Mouse (Mus musculus): ENCODE results near the gene Atp1a2. TPM values are rescaled to one million over a fixed set of nuclear protein-coding genes. Genes with fewer than 3 reads are reported as not detected.
A peak's percentile ranks its signal among the peaks of the same experiment; 100 is the strongest.
"Not testable (repeated sequence)": the region's sequence is repeated elsewhere in the genome, so short reads cannot be mapped to it uniquely, and the experiment has no call there.

Gene Atp1a2
- polyA plus RNA-seq, 1 experiment from 2014 or later = 14.9 TPM

GRCm38 (mm10) chr1:172244645-172245044 is 53.2 kb downstream of the Atp1a2 start:
- WGBS = 51% methylated on average over 23 of the region's 23 CpGs
- H3K9me3 ChIP-seq; H3K4me3 ChIP-seq; H3K27ac ChIP-seq; ATAC-seq (ENCODE audit: low FRiP score, low read depth); H3K4me1 ChIP-seq; H3K27me3 ChIP-seq (replicated peaks); H3K9ac ChIP-seq; H3K36me3 ChIP-seq: not testable (repeated sequence)
- H3K4me2 ChIP-seq (replicated peaks) = peak overlapping the region; percentile 30; the same call in 1 of the 2 replicates

DNA sequence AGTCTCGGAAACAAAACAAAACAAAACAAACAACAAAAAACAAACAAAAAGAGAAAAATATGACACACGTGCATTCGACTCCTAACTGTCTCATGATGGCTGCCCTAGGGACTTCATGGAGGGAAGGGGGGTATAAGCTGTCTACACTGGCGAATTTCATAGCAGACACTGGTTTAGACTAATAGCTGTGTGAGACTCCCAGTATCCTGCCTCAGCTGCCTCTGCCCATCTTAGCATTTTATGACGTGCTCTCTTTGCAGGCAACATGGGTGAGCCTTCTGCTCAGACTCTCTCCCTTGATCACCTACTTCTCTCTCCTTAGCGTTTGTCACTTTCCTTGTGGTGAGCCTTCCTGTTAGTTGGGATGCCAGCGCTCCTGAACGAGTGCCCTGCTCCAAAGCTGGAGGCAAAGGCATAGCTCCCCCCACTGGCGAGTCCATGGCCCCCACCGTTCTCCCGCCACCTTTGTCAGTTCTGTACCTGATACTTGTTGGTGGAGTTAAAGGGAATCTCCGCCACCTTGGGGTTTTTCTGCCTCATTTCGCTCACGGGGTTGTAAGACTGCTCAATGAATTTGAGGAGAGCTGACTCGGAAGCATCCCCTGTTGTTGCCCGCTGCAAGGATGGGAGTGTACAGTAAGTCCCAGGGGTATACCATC is 54.2 kb downstream of the Atp1a2 start:
- peak overlapping the region; percentile 30 for H3K4me2 ChIP-seq (replicated peaks)
- H3K4me3 ChIP-seq = no peak overlapping the region
- H3K27me3 ChIP-seq (replicated peaks) = no peaks in the 10 kb centered on the region
- ATAC-seq (ENCODE audit: low FRiP score, low read depth) = no peak
- H3K9me3 ChIP-seq = no peaks in the 10 kb centered on the region
- no peak overlapping the region for H3K27ac ChIP-seq
- no peaks in the 10 kb centered on the region for H3K36me3 ChIP-seq
- 30% methylated on average over 16 of the region's 16 CpGs for WGBS
- H3K9ac ChIP-seq = no peak overlapping the region
- peaks cover 6% of the 10 kb centered on the region; the same call in 1 of the 2 replicates for H3K4me1 ChIP-seq

DNA sequence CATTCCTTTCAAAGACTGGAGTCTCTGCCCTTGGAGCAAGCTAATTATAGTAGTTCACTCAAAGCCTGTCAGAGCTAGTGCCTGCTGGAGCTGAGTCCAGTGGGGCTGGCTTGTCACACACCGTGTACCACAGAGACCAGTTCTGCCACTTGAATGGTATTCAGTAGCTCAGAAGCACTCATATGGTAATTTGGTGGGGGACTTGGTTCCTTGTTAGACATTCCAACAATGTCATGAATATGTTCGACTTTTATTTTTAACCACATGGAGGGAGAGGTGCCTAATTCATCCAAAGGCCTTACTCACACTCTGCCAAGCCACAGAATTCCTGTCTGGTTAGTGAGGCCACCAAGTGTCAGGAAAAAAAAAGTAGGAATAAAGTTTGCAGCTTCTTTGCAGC is 55.5 kb downstream of the Atp1a2 start:
- Histone ChIP-seq H3K9me3 (no peaks in the 10 kb centered on the region), H3K4me2 (replicated peaks) (no peak overlapping the region), H3K27ac (no peak overlapping the region), H3K9ac (no peak overlapping the region), H3K36me3 (no peaks in the 10 kb centered on the region), H3K4me3 (no peak overlapping the region), H3K4me1 (peaks cover 6% of the 10 kb centered on the region; the same call in 1 of the 2 replicates), H3K27me3 (replicated peaks) (no peaks in the 10 kb centered on the region)
- 36% methylated on average over 2 of the region's 2 CpGs for WGBS
- ATAC-seq (ENCODE audit: low FRiP score, low read depth) = 0 out of 2 replicates have a peak, but pooled peaks have one; percentile 39

DNA sequence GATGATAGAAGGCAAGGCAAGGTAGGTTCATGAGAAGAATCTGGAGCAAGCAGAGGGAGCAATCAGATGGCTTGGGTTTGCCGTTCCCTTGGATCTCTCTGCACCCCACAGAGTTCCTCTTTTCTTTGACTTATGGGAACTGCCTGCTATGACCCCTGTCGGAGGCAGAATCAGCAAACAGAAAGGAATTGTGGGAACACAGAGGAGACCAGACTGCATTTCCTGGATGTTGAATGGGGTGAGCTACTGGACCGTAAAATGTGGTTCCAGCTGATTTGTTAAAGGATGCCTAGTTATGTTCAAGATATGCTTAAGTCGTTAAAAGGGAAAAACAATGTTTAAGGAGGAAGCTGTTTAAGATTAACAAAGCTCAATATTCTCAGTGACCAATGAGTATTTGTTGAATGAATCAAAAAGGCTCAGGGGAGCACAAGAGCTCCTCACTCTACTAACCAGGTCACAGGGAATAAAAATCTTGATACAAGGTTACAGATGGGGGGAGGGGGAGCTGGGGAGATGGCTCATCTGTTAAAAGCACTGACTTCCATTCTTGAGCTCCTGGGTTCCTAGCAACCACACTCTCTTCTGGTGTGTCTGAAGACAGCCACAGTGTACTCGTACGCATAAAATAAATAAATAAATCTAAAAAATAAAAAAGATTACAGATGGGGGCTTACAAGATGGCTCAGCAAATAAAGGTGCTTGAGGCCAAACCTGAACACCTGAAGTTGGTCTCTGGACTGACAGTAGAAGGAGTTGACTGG is 56.7 kb downstream of the Atp1a2 start:
- Histone ChIP-seq H3K4me1 (peaks cover 6% of the 10 kb centered on the region; the same call in 1 of the 2 replicates), H3K4me3 (no peak overlapping the region), H3K27ac (no peak overlapping the region), H3K4me2 (replicated peaks) (no peak overlapping the region), H3K27me3 (replicated peaks) (no peaks in the 10 kb centered on the region), H3K36me3 (no peaks in the 10 kb centered on the region), H3K9ac (no peak overlapping the region), H3K9me3 (no peaks in the 10 kb centered on the region)
- 24% methylated on average over 6 of the region's 6 CpGs for WGBS
- peak; percentile 42 for ATAC-seq (ENCODE audit: low FRiP score, low read depth)

- no peaks in the 10 kb centered on the region for H3K9me3 ChIP-seq
- WGBS = 83% methylated on average over 1 of the region's 1 CpGs
- H3K4me3 ChIP-seq = no peak overlapping the region
- H3K36me3 ChIP-seq = no peaks in the 10 kb centered on the region
- H3K27me3 ChIP-seq (replicated peaks) = no peaks in the 10 kb centered on the region
- no peak for ATAC-seq (ENCODE audit: low FRiP score, low read depth)
- no peak overlapping the region for H3K9ac ChIP-seq
- H3K4me2 ChIP-seq (replicated peaks) = no peak overlapping the region
- no peaks in the 10 kb centered on the region for H3K4me1 ChIP-seq
- no peak overlapping the region for H3K27ac ChIP-seq
Measured at GRCm38 (mm10) chr1:172229215-172229614, 68.6 kb downstream of the Atp1a2 start.

DNA sequence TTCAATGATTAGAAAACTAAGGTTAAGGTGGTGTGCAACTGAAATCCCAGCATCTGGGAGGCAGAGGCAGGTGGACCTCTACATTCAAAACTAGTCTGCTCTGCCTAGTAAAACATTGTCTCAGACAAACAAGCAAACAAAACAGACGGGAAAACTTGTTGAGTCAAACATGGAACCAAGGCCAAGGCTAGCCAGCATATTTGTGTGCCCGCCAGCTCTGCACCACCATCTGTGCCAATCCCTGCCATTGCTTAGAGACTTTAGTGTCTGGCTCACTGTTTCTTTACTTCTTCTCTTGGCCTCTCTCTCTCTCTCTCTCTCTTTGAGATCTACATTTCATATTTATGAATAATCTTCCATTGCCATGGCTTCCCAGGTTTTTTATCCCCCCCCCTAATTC is 69.7 kb downstream of the Atp1a2 start:
- Histone ChIP-seq H3K36me3 (no peaks in the 10 kb centered on the region), H3K9me3 (no peaks in the 10 kb centered on the region), H3K4me2 (replicated peaks) (no peak overlapping the region), H3K9ac (no peak overlapping the region), H3K4me1 (no peaks in the 10 kb centered on the region), H3K27ac (no peak overlapping the region), H3K4me3 (no peak overlapping the region), H3K27me3 (replicated peaks) (no peaks in the 10 kb centered on the region)
- no peak for ATAC-seq (ENCODE audit: low FRiP score, low read depth)
- 94% methylated on average over 2 of the region's 2 CpGs for WGBS

Other genes starting within 250 kb of the Atp1a2 start
- gene Nhlh1, start 240.5 kb downstream of the Atp1a2 start, polyA plus RNA-seq (2016; fragmentation: Nextera tagmentation; extraction: Ambion mirVana) = 18.2 and 21.7 TPM in 2 replicates
- 216 and 227 TPM in 2 replicates for gene Copa, start 215.5 kb downstream of the Atp1a2 start, polyA plus RNA-seq (2016; fragmentation: Nextera tagmentation; extraction: Ambion mirVana)
- gene Ncstn, start 215.3 kb downstream of the Atp1a2 start, polyA plus RNA-seq (2016; fragmentation: Nextera tagmentation; extraction: Ambion mirVana) = 132 and 137 TPM in 2 replicates
- gene Pex19, start 171.3 kb downstream of the Atp1a2 start, polyA plus RNA-seq (2016; fragmentation: Nextera tagmentation; extraction: Ambion mirVana) = 191 TPM in 2 replicates
- gene Dcaf8, start 150.0 kb downstream of the Atp1a2 start, polyA plus RNA-seq (2016; fragmentation: Nextera tagmentation; extraction: Ambion mirVana) = 127 and 128 TPM in 2 replicates
- 293 and 305 TPM in 2 replicates for gene Pea15a, start 91.3 kb downstream of the Atp1a2 start, polyA plus RNA-seq (2016; fragmentation: Nextera tagmentation; extraction: Ambion mirVana)
- gene Casq1, start 78.2 kb downstream of the Atp1a2 start, polyA plus RNA-seq (2016; fragmentation: Nextera tagmentation; extraction: Ambion mirVana) = 2.1 TPM in 2 replicates
- gene Atp1a4, start 39.6 kb downstream of the Atp1a2 start, polyA plus RNA-seq (2016; fragmentation: Nextera tagmentation; extraction: Ambion mirVana) = not detected in 2 replicates
- 165 and 171 TPM in 2 replicates for gene Igsf8, start 36.4 kb downstream of the Atp1a2 start, polyA plus RNA-seq (2016; fragmentation: Nextera tagmentation; extraction: Ambion mirVana)
- 1.4 and 1.6 TPM in 2 replicates for gene Kcnj9, start 31.3 kb upstream of the Atp1a2 start, polyA plus RNA-seq (2016; fragmentation: Nextera tagmentation; extraction: Ambion mirVana)
- gene Kcnj10, start 43.1 kb upstream of the Atp1a2 start, polyA plus RNA-seq (2016; fragmentation: Nextera tagmentation; extraction: Ambion mirVana) = 0.96 and 1.3 TPM in 2 replicates
- gene Pigm, start 78.5 kb upstream of the Atp1a2 start, polyA plus RNA-seq (2016; fragmentation: Nextera tagmentation; extraction: Ambion mirVana) = 8.3 and 9.4 TPM in 2 replicates
- 0.19 TPM in 1 of 2 replicates, not detected in the other for gene Slamf9, start 177.3 kb upstream of the Atp1a2 start, polyA plus RNA-seq (2016; fragmentation: Nextera tagmentation; extraction: Ambion mirVana)
- 83.5 and 84.1 TPM in 2 replicates for gene Igsf9, start 183.7 kb upstream of the Atp1a2 start, polyA plus RNA-seq (2016; fragmentation: Nextera tagmentation; extraction: Ambion mirVana)
- 105 and 131 TPM in 2 replicates for gene Tagln2, start 202.0 kb upstream of the Atp1a2 start, polyA plus RNA-seq (2016; fragmentation: Nextera tagmentation; extraction: Ambion mirVana)
- 2.3 and 2.5 TPM in 2 replicates for gene Cfap45, start 222.7 kb upstream of the Atp1a2 start, polyA plus RNA-seq (2016; fragmentation: Nextera tagmentation; extraction: Ambion mirVana)